Mouse (Mus musculus): Measurements from ENCODE around the gene Ndrg2. TPM values are rescaled to one million over a fixed set of nuclear protein-coding genes. Genes with fewer than 3 reads are reported as not detected.
A peak's percentile ranks its signal among the peaks of the same experiment; 100 is the strongest.
"Not testable (repeated sequence)": the region's sequence is repeated elsewhere in the genome, so short reads cannot be mapped to it uniquely, and the experiment has no call there.

Gene Ndrg2
- total RNA-seq (2022), result 100 to 1,000 TPM; 843 to 941 (median 912) TPM

- DNase-seq (ENCODE audit: low spot score in 2 of 2), result peak; percentile 78 to 86
Measured at GRCm38 (mm10) chr14:51913960-51914762, at the start of gene Ndrg2. Gene Ndrg2 (minus strand): TSS chr14:51914158.

- no peak for DNase-seq (ENCODE audit: low spot score in 2 of 2)
Measured at GRCm38 (mm10) chr14:51960316-51960715, 46.4 kb upstream of the Ndrg2 start.

GRCm38 (mm10) chr14:51943336-51943735 is 29.4 kb upstream of the Ndrg2 start:
- DNase-seq (ENCODE audit: low spot score in 2 of 2), result no peak

GRCm38 (mm10) chr14:51942236-51942635 is 28.3 kb upstream of the Ndrg2 start:
- DNase-seq (ENCODE audit: low spot score in 2 of 2), result no peak

GRCm38 (mm10) chr14:51941577-51941976 is 27.6 kb upstream of the Ndrg2 start:
- no peak for DNase-seq (ENCODE audit: low spot score in 2 of 2)

GRCm38 (mm10) chr14:51940944-51941560 is 27.1 kb upstream of the Ndrg2 start:
- no peak for DNase-seq (ENCODE audit: low spot score in 2 of 2)

GRCm38 (mm10) chr14:51939005-51939404 is 25.0 kb upstream of the Ndrg2 start:
- no peak for DNase-seq (ENCODE audit: low spot score in 2 of 2)

- no peak for DNase-seq (ENCODE audit: low spot score in 2 of 2)
Measured at GRCm38 (mm10) chr14:51932092-51933020, 18.4 kb upstream of the Ndrg2 start.

- peak; percentile 63 to 71 for DNase-seq (ENCODE audit: low spot score in 2 of 2)
Measured at GRCm38 (mm10) chr14:51930824-51931223, 16.9 kb upstream of the Ndrg2 start.

- DNase-seq (ENCODE audit: low spot score in 2 of 2), result no peak
Measured at GRCm38 (mm10) chr14:51929968-51930367, 16.0 kb upstream of the Ndrg2 start.

GRCm38 (mm10) chr14:51929309-51929943 is 15.5 kb upstream of the Ndrg2 start:
- peak; percentile 69 to 71 for DNase-seq (ENCODE audit: low spot score in 2 of 2)

- DNase-seq (ENCODE audit: low spot score in 2 of 2), result not testable (repeated sequence)
Measured at GRCm38 (mm10) chr14:51926930-51927329, 13.0 kb upstream of the Ndrg2 start.

- DNase-seq (ENCODE audit: low spot score in 2 of 2), result no peak
Measured at GRCm38 (mm10) chr14:51923492-51923891, 9.5 kb upstream of the Ndrg2 start.

- no peak for DNase-seq (ENCODE audit: low spot score in 2 of 2)
Measured at GRCm38 (mm10) chr14:51922910-51923309, 9.0 kb upstream of the Ndrg2 start.

GRCm38 (mm10) chr14:51922571-51922865 is 8.6 kb upstream of the Ndrg2 start, which contains the start of gene Rnase13:
Gene Rnase13 (minus strand): TSS chr14:51922773.
- no peak for DNase-seq (ENCODE audit: low spot score in 2 of 2)

GRCm38 (mm10) chr14:51921759-51922570 is 8.0 kb upstream of the Ndrg2 start:
- DNase-seq (ENCODE audit: low spot score in 2 of 2), result peak; percentile 60 to 75

GRCm38 (mm10) chr14:51918966-51919365 is 5.0 kb upstream of the Ndrg2 start:
- no peak for DNase-seq (ENCODE audit: low spot score in 2 of 2)

GRCm38 (mm10) chr14:51918125-51918524 is 4.2 kb upstream of the Ndrg2 start, which contains the start of gene Tppp2:
Gene Tppp2 (plus strand): TSS chr14:51918425.
- DNase-seq (ENCODE audit: low spot score in 2 of 2), result no peak

GRCm38 (mm10) chr14:51916539-51916938 is 2.6 kb upstream of the Ndrg2 start:
- DNase-seq (ENCODE audit: low spot score in 2 of 2), result no peak

- DNase-seq (ENCODE audit: low spot score in 2 of 2), result no peak
Measured at GRCm38 (mm10) chr14:51915030-51915429, 1.1 kb upstream of the Ndrg2 start.

All from layer of hippocampus, adult 8-10 months (tissue).